Mouse (Mus musculus): ENCODE data around the gene Cdc42ep3.

GRCm38 (mm10) chr17:79337494-79337893, 17.4 kb downstream of the Cdc42ep3 start:
- TF ChIP-seq CTCF (IDR thresholded peaks at IDR 0.05; ENCODE audit: low read depth, low read length) (no peak), GATA2 (IDR thresholded peaks at IDR 0.05; ENCODE audit: borderline replicate concordance, low read depth, low read length) (no peak), GATA1 (IDR thresholded peaks at IDR 0.05; ENCODE audit: borderline replicate concordance, low read length) (no peak), TAL1 (conservative IDR thresholded peaks at IDR 0.05; ENCODE audit: low read depth, low read length) (no peak), POLR2AphosphoS5 (IDR thresholded peaks at IDR 0.05; ENCODE audit: insufficient replicate concordance, low read depth, low read length) (no peak)

Data from G1E (cell line).